Mouse (Mus musculus) hindbrain, postnatal 0 days (tissue): ENCODE measurements around the gene Trim44. TPM values are rescaled to one million over a fixed set of nuclear protein-coding genes. Genes with fewer than 3 reads are reported as not detected.
A peak's percentile ranks its signal among the peaks of the same experiment; 100 is the strongest.

ENCODE experiments used
- ATAC-seq: fragments of 200-750 bp; cut with Nextera tagmentation; 2 replicates; pipeline ENCODE4 v1.8.0; 2017; ENCODE audit warnings: mild to moderate bottlenecking, moderate TSS enrichment, moderate library complexity
- DNase-seq: peaks from one replicate; pipeline ENCODE4 v3.0.0-alpha.2; 2015; ENCODE audit warnings: low spot score
- H3K27ac ChIP-seq: fragments of 300-500 bp; sonication (generic); 2 replicates; pipeline ENCODE4 v1.5.1; 2014; ENCODE audit warnings: mild to moderate bottlenecking
- H3K27me3 ChIP-seq: fragments of 300-500 bp; sonication (generic); 2 replicates; pipeline ENCODE4 v1.6.1; 2014; ENCODE audit warnings: low read length, mixed read lengths; ENCODE audit not compliant: insufficient read depth
- H3K36me3 ChIP-seq: fragments of 300-500 bp; sonication (generic); 2 replicates; pipeline ENCODE4 v1.6.1; 2014; ENCODE audit warnings: low read length, mixed read lengths; ENCODE audit not compliant: insufficient read depth
- H3K4me1 ChIP-seq: fragments of 300-500 bp; sonication (generic); 2 replicates; pipeline ENCODE4 v1.6.1; 2014; ENCODE audit warnings: antibody characterized with exemption, low read length, mixed read lengths; ENCODE audit not compliant: insufficient read depth
- H3K4me2 ChIP-seq: fragments of 300-500 bp; sonication (generic); 2 replicates; pipeline ENCODE4 v1.6.1; 2014; ENCODE audit warnings: low read depth, mild to moderate bottlenecking, low read length, moderate library complexity, mixed read lengths
- H3K4me3 ChIP-seq: fragments of 300-500 bp; sonication (generic); 2 replicates; pipeline ENCODE4 v1.5.1; 2014; ENCODE audit warnings: low read length
- H3K9ac ChIP-seq: fragments of 300-500 bp; sonication (generic); replicated peaks from 2 replicates; pipeline ENCODE4 v1.6.1; 2014; ENCODE audit warnings: mild to moderate bottlenecking, low read length, moderate library complexity, mixed read lengths
- H3K9me3 ChIP-seq: fragments of 300-500 bp; sonication (generic); 2 replicates; pipeline ENCODE4 v1.6.1; 2016; ENCODE audit warnings: low read length, mixed read lengths
- CTCF ChIP-seq: IDR thresholded peaks from 2 replicates; pipeline ENCODE4 v1.5.1; 2016; ENCODE audit warnings: antibody characterized with exemption, control low read depth, low read depth
- WGBS: fragments of 180-500 bp; shearing (Covaris S2); extraction: QIAGEN DNeasy Blood & Tissue Kit; methylation state at CpG from one replicate; pipeline ENCODE4 v1.1.7; 2014; 5-methylcytosine and 5-hydroxymethylcytosine counted together
- polyA plus RNA-seq: library from polyadenylated mRNA; unstranded; fragments of >200 nt; fragmentation: Nextera tagmentation; extraction: Ambion mirVana; gene quantifications from 2 replicates; pipeline ENCODE4 v1.2.1, GENCODE M21; 2015
- total RNA-seq: library from RNA; depleted of rRNA; stranded (reverse); fragments of >200 nt; gene quantifications from 2 replicates; pipeline ENCODE4 v1.2.3, GENCODE M21; 2014

Trim44 gene
- total and polyA plus RNA-seq, 2 experiments from 2014 or later, result 44.1 to 78.2 TPM

DNA sequence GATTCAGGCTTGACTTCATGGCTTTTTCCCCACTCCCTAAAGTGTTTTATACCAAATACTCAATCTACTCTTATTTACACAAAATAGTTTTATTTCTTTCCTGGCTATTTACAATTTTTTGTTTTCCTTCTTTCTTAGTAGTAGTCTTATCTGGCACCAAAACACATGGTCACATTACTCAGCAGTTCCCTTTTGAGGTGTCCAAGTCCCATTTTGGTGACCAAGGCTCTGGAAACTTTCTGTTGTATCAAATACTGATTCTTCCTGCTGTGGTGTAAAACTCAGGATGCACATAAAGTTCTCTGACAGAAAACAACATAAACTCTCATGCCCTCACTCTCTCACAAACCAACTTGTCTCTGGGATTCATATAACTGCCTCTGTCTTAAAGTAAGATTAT, 83.3 kb downstream of the Trim44 start:
- H3K4me3 ChIP-seq, result no peak overlapping the region
- no peak overlapping the region for H3K9ac ChIP-seq
- DNase-seq, result no peak
- ATAC-seq, result no peak
- no peaks in the 10 kb centered on the region for H3K36me3 ChIP-seq
- H3K27me3 ChIP-seq, result no peaks in the 10 kb centered on the region
- H3K4me1 ChIP-seq, result no peaks in the 10 kb centered on the region
- H3K4me2 ChIP-seq, result no peak overlapping the region
- TF ChIP-seq CTCF, result no peak
- no peaks in the 10 kb centered on the region for H3K9me3 ChIP-seq
- no peak overlapping the region for H3K27ac ChIP-seq

- TF ChIP-seq CTCF, result no peak
- no peak for ATAC-seq
Measured at GRCm38 (mm10) chr2:102316540-102316939, 91.1 kb downstream of the Trim44 start.

DNA sequence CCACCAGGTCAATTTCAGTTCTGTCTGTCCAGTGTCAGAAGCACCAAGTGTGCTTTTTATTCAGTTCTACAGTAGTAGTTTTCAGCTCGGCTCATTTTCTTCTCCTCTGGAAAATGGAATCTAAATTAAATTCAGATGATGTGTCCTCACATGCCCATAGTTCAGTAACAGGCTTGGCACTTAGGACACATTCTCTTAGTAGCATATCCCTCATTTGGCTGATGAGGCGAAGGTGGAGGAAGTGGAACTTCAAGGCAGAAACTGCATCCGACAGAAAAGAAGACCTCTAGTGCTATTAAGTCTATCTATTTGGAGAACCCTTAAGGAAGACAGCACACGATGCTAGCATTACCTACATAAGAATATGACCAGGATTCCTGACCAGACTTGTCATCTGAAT, 92.5 kb downstream of the Trim44 start:
- Histone ChIP-seq H3K27ac (no peak overlapping the region), H3K27me3 (no peaks in the 10 kb centered on the region), H3K4me3 (no peak overlapping the region), H3K4me2 (no peak overlapping the region), H3K9me3 (no peaks in the 10 kb centered on the region), H3K36me3 (no peaks in the 10 kb centered on the region), H3K9ac (no peak overlapping the region), H3K4me1 (peaks cover 4% of the 10 kb centered on the region; the same call in 1 of the 2 replicates)
- WGBS, result 87% methylated on average over 4 of the region's 4 CpGs
- TF ChIP-seq CTCF, result no peak
- ATAC-seq (no peak), DNase-seq (no peak)

More at GRCm38 (mm10) chr2:102316540-102316939, 91.1 kb downstream of the Trim44 start:
- no peaks in the 10 kb centered on the region for H3K9me3 ChIP-seq
- H3K27me3 ChIP-seq, result no peaks in the 10 kb centered on the region
- peaks cover 4% of the 10 kb centered on the region; the same call in 1 of the 2 replicates for H3K4me1 ChIP-seq
- H3K9ac ChIP-seq, result no peak overlapping the region
- H3K4me3 ChIP-seq, result no peak overlapping the region
- H3K4me2 ChIP-seq, result no peak overlapping the region
- WGBS, result 72% methylated on average over 3 of the region's 3 CpGs
- no peak for DNase-seq
- no peaks in the 10 kb centered on the region for H3K36me3 ChIP-seq
- no peak overlapping the region for H3K27ac ChIP-seq

DNA sequence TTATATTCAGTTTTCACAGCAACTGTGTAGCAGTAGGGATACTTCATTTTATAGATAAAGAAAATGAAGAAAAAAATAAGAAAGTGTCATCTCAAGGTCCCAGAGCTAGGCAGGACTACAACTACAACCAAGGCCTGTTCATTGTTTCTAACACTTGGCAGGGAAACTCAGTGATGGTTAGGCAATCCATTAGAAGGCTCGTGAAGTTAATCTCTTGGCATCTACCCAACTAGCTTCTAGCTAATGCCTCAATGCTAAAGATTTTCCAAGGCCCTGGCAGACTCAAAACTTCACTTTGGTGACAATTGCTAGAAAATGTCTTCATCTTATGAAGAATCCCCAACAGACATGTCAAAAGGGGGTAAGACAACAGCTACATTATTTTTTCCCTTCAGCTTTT, 93.0 kb downstream of the Trim44 start:
- ATAC-seq, result no peak
- no peak overlapping the region for H3K27ac ChIP-seq
- H3K9ac ChIP-seq, result no peak overlapping the region
- peak; percentile 8 for DNase-seq
- H3K27me3 ChIP-seq, result no peaks in the 10 kb centered on the region
- no peak for TF ChIP-seq CTCF
- no peak overlapping the region for H3K4me3 ChIP-seq
- H3K4me1 ChIP-seq, result peaks cover 4% of the 10 kb centered on the region; the same call in 1 of the 2 replicates
- WGBS, result 33% methylated on average over 1 of the region's 1 CpGs
- H3K9me3 ChIP-seq, result no peaks in the 10 kb centered on the region
- H3K36me3 ChIP-seq, result no peaks in the 10 kb centered on the region
- no peak overlapping the region for H3K4me2 ChIP-seq

DNA sequence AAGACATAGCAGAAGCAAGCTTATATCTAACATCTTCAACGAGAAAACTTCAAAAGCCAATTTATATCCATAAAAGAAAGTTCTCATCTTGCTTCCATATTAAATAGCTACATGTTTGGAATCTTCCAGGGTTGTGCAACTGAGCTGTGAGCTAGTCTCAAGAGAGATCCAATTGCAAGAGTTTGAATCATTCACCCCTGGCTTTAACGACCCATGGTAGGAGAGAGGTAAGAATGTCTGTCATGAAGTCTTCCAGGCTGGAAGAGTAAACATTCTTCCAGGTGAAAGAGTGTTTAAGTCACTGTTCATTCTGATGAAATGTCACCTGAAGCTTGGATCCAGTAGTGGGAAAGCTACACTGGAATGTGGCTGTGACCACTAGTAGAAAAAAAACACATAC, 93.6 kb downstream of the Trim44 start:
- H3K36me3 ChIP-seq, result no peaks in the 10 kb centered on the region
- no peak for TF ChIP-seq CTCF
- WGBS, result 95% methylated on average over 2 of the region's 2 CpGs

DNA sequence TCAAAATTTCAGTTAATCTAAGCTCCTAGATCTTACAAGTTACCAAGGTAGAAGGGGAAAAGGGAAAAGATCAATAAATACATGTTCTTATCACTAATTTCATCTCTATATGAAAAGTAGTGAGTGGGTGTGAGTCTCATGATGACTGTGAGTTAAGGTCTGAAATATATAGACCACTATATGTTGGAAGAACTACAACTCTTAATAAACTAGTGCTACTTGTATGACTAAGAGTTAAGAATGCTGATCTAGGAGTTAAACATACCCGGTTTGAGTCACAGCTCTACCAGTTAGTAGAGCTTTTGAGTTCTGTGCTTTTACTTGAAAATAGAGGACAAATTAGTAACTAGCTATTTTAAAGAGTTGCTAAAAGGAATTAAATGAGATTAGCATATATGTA, 94.7 kb downstream of the Trim44 start:
- Histone ChIP-seq H3K36me3 (no peaks in the 10 kb centered on the region), H3K4me2 (no peak overlapping the region), H3K4me3 (no peak overlapping the region), H3K27me3 (no peaks in the 10 kb centered on the region), H3K9me3 (no peaks in the 10 kb centered on the region), H3K4me1 (peaks cover 4% of the 10 kb centered on the region; the same call in 1 of the 2 replicates), H3K9ac (no peak overlapping the region), H3K27ac (no peak overlapping the region)
- WGBS, result 100% methylated on average over 1 of the region's 1 CpGs
- DNase-seq (no peak), ATAC-seq (no peak)
- TF ChIP-seq CTCF, result no peak

More for the DNA sequence above, 93.6 kb downstream of the Trim44 start:
- ATAC-seq (no peak), DNase-seq (no peak)
- Histone ChIP-seq H3K9ac (no peak overlapping the region), H3K27ac (no peak overlapping the region), H3K27me3 (no peaks in the 10 kb centered on the region), H3K4me2 (no peak overlapping the region), H3K4me1 (peaks cover 4% of the 10 kb centered on the region; the same call in 1 of the 2 replicates), H3K4me3 (no peak overlapping the region), H3K9me3 (no peaks in the 10 kb centered on the region)

GRCm38 (mm10) chr2:102303274-102303673, 104.4 kb downstream of the Trim44 start:
- WGBS, result 79% methylated on average over 2 of the region's 2 CpGs
- H3K27ac ChIP-seq, result no peak overlapping the region
- H3K4me3 ChIP-seq, result no peak overlapping the region
- no peaks in the 10 kb centered on the region for H3K27me3 ChIP-seq
- no peaks in the 10 kb centered on the region for H3K9me3 ChIP-seq
- no peak overlapping the region for H3K9ac ChIP-seq
- no peak overlapping the region for H3K4me2 ChIP-seq
- TF ChIP-seq CTCF, result no peak
- ATAC-seq (no peak), DNase-seq (no peak)
- 0 out of 2 replicates have a peak, but pooled peaks cover 8% of the 10 kb centered on the region for H3K4me1 ChIP-seq
- no peaks in the 10 kb centered on the region; the same call in 1 of the 2 replicates for H3K36me3 ChIP-seq
